Mouse (Mus musculus) midbrain, embryonic 16.5 days (tissue): Measurements from ENCODE around the gene Sla2. TPM values are rescaled to one million over a fixed set of nuclear protein-coding genes. Genes with fewer than 3 reads are reported as not detected.

Experiments
- polyA plus RNA-seq: library from polyadenylated mRNA; unstranded; fragments of >200 nt; fragmentation: Nextera tagmentation; extraction: Ambion mirVana; gene quantifications from 2 replicates; pipeline ENCODE4 v1.2.1, GENCODE M21; 2015

Gene Sla2
- polyA plus RNA-seq, 1 experiment from 2014 or later = not detected

Other genes with a start within 250 kb of the Sla2 start
- 33.7 and 38.8 TPM in 2 replicates for gene Myl9, start 111.8 kb downstream of the Sla2 start, polyA plus RNA-seq
- 12.5 and 14.1 TPM in 2 replicates for gene Tgif2, start 47.2 kb downstream of the Sla2 start, polyA plus RNA-seq
- 9.2 and 10.2 TPM in 2 replicates for gene 4930518I15Rik, start 29.2 kb downstream of the Sla2 start, polyA plus RNA-seq
- gene Rab5if, start 24.1 kb downstream of the Sla2 start, polyA plus RNA-seq = 139 and 147 TPM in 2 replicates
- gene Ndrg3, start 104.9 kb upstream of the Sla2 start, polyA plus RNA-seq = 135 and 155 TPM in 2 replicates
- 7.0 and 9.5 TPM in 2 replicates for gene Dsn1, start 120.0 kb upstream of the Sla2 start, polyA plus RNA-seq
- 5.2 and 5.5 TPM in 2 replicates for gene Soga1, start 192.1 kb upstream of the Sla2 start, polyA plus RNA-seq
- gene Tldc2, start 199.9 kb upstream of the Sla2 start, polyA plus RNA-seq = not detected in 2 replicates
- gene Samhd1, start 248.1 kb upstream of the Sla2 start, polyA plus RNA-seq = 9.1 and 9.6 TPM in 2 replicates